Mouse (Mus musculus) heart, embryonic 11.5 days (tissue): ENCODE measurements around the gene Drc3. TPM values are rescaled to one million over a fixed set of nuclear protein-coding genes. Genes with fewer than 3 reads are reported as not detected.
A peak's percentile ranks its signal among the peaks of the same experiment; 100 is the strongest.

Experiments used
- ATAC-seq: fragments of 200-750 bp; cut with Nextera tagmentation; replicated peaks from 2 replicates; pipeline ENCODE4 v1.8.0; 2017; ENCODE audit warnings: moderate library complexity; ENCODE audit not compliant: insufficient number of reproducible peaks, low FRiP score, low TSS enrichment
- H3K27ac ChIP-seq: fragments of 300-500 bp; sonication (generic); 2 replicates; pipeline ENCODE4 v1.5.1; 2014; ENCODE audit warnings: mild to moderate bottlenecking, low read depth, low read length
- H3K27me3 ChIP-seq: fragments of 300-500 bp; sonication (generic); 2 replicates; pipeline ENCODE4 v1.6.1; 2014; ENCODE audit warnings: mild to moderate bottlenecking, low read length, mixed read lengths; ENCODE audit not compliant: control insufficient read depth, insufficient read depth
- H3K36me3 ChIP-seq: fragments of 300-500 bp; sonication (generic); 2 replicates; pipeline ENCODE4 v1.6.1; 2014; ENCODE audit warnings: mild to moderate bottlenecking, low read length, moderate library complexity, mixed read lengths; ENCODE audit not compliant: control insufficient read depth, insufficient read depth
- H3K4me1 ChIP-seq: fragments of 300-500 bp; sonication (generic); 2 replicates; pipeline ENCODE4 v1.6.1; 2014; ENCODE audit warnings: low read length; ENCODE audit not compliant: control insufficient read depth, insufficient read depth
- H3K4me2 ChIP-seq: fragments of 300-500 bp; sonication (generic); 2 replicates; pipeline ENCODE4 v1.6.1; 2014; ENCODE audit warnings: mild to moderate bottlenecking, moderate library complexity
- H3K4me3 ChIP-seq: fragments of 300-500 bp; sonication (generic); 2 replicates; pipeline ENCODE4 v1.5.1; 2014; ENCODE audit warnings: low read depth, low read length
- H3K9ac ChIP-seq: fragments of 300-500 bp; sonication (generic); 2 replicates; pipeline ENCODE4 v1.6.1; 2014; ENCODE audit warnings: mild to moderate bottlenecking, low read depth, low read length, moderate library complexity
- H3K9me3 ChIP-seq: fragments of 300-500 bp; sonication (generic); replicated peaks from 2 replicates; pipeline ENCODE4 v1.6.1; 2016; ENCODE audit warnings: low read length; ENCODE audit not compliant: control insufficient read depth
- WGBS: fragments of 180-500 bp; shearing (Covaris S2); extraction: QIAGEN DNeasy Blood & Tissue Kit; methylation state at CpG from one replicate; pipeline ENCODE4 v1.1.7; 2014; ENCODE audit not compliant: insufficient replicate concordance; 5-methylcytosine and 5-hydroxymethylcytosine counted together
- polyA plus RNA-seq: library from polyadenylated mRNA; unstranded; fragments of >200 nt; fragmentation: Nextera tagmentation; extraction: Ambion mirVana; gene quantifications from 2 replicates; pipeline ENCODE4 v1.2.1, GENCODE M21; 2014

Gene Drc3
- polyA plus RNA-seq, 1 experiment from 2014 or later: 1.9 TPM

- WGBS: under 1% methylated on average over 79 of the region's 81 CpGs
- no peaks in the 10 kb centered on the region for H3K27me3 ChIP-seq
- H3K4me3 ChIP-seq: peak within 1 kb of the TSS; percentile 79
Observed at GRCm38 (mm10) chr11:60416963-60417716, 64.0 kb downstream of the Drc3 start, which contains the start of gene Gid4. Gid4 (plus strand) TSS chr11:60417145.

GRCm38 (mm10) chr11:60417717-60418472 lies 64.8 kb downstream of the Drc3 start, which contains the start of gene Atpaf2:
Atpaf2 (minus strand) TSS chr11:60418457.
- H3K4me3 ChIP-seq: peak within 1 kb of the TSS; percentile 79
- WGBS: under 1% methylated on average over 39 of the region's 39 CpGs
- peak; percentile 49 for ATAC-seq

More at GRCm38 (mm10) chr11:60416963-60417716, 64.0 kb downstream of the Drc3 start, which contains the start of gene Gid4:
- ATAC-seq: peak; percentile 95
- peak within 1 kb of the TSS; percentile 89 for H3K27ac ChIP-seq
- H3K9ac ChIP-seq: peak within 1 kb of the TSS; percentile 95
- H3K4me2 ChIP-seq: peak within 1 kb of the TSS; percentile 86
- no peaks in the 10 kb centered on the region for H3K36me3 ChIP-seq
- no peaks in the 10 kb centered on the region for H3K9me3 ChIP-seq
- peaks cover 21% of the 10 kb centered on the region for H3K4me1 ChIP-seq

GRCm38 (mm10) chr11:60418473-60418803 lies 65.3 kb downstream of the Drc3 start:
- Histone ChIP-seq H3K27me3 (no peaks in the 10 kb centered on the region), H3K27ac (0 out of 2 replicates have a peak overlapping the region, but pooled peaks have one; percentile 89), H3K4me2 (peak overlapping the region; percentile 86), H3K4me3 (peak overlapping the region; percentile 79), H3K4me1 (peaks cover 21% of the 10 kb centered on the region), H3K9me3 (no peaks in the 10 kb centered on the region), H3K36me3 (no peaks in the 10 kb centered on the region), H3K9ac (peak overlapping the region; percentile 95)
- WGBS: 5% methylated on average over 6 of the region's 6 CpGs
- no peak for ATAC-seq

More at GRCm38 (mm10) chr11:60417717-60418472, 64.8 kb downstream of the Drc3 start, which contains the start of gene Atpaf2:
- no peaks in the 10 kb centered on the region for H3K9me3 ChIP-seq
- H3K4me1 ChIP-seq: peaks cover 21% of the 10 kb centered on the region
- peak within 1 kb of the TSS; percentile 89 for H3K27ac ChIP-seq
- peak within 1 kb of the TSS; percentile 86 for H3K4me2 ChIP-seq
- H3K27me3 ChIP-seq: no peaks in the 10 kb centered on the region
- H3K36me3 ChIP-seq: no peaks in the 10 kb centered on the region
- H3K9ac ChIP-seq: peak within 1 kb of the TSS; percentile 95

- Histone ChIP-seq H3K27ac (no peak overlapping the region), H3K27me3 (no peaks in the 10 kb centered on the region), H3K4me2 (no peak overlapping the region), H3K36me3 (no peaks in the 10 kb centered on the region), H3K9me3 (no peaks in the 10 kb centered on the region), H3K4me1 (peaks cover 9% of the 10 kb centered on the region), H3K9ac (no peak overlapping the region), H3K4me3 (no peak overlapping the region)
- WGBS: 67% methylated on average over 5 of the region's 6 CpGs
- no peak for ATAC-seq
Observed at GRCm38 (mm10) chr11:60422046-60422668, 69.0 kb downstream of the Drc3 start.

- Histone ChIP-seq H3K27me3 (no peaks in the 10 kb centered on the region), H3K9me3 (no peaks in the 10 kb centered on the region), H3K9ac (no peak overlapping the region), H3K4me1 (peaks cover 8% of the 10 kb centered on the region), H3K4me2 (no peak overlapping the region), H3K4me3 (no peak overlapping the region), H3K36me3 (no peaks in the 10 kb centered on the region; the same call in 1 of the 2 replicates), H3K27ac (no peak overlapping the region)
- WGBS: 75% methylated on average over 1 of the region's 1 CpGs
- ATAC-seq: no peak
Observed at GRCm38 (mm10) chr11:60423006-60423405, 69.9 kb downstream of the Drc3 start.

- 83% methylated on average over 1 of the region's 1 CpGs for WGBS
- no peak for ATAC-seq
- Histone ChIP-seq H3K27me3 (no peaks in the 10 kb centered on the region), H3K4me3 (no peak overlapping the region), H3K9ac (no peak overlapping the region), H3K4me2 (no peak overlapping the region), H3K4me1 (no peaks in the 10 kb centered on the region), H3K9me3 (no peaks in the 10 kb centered on the region), H3K27ac (no peak overlapping the region), H3K36me3 (no peaks in the 10 kb centered on the region; the same call in 1 of the 2 replicates)
Observed at GRCm38 (mm10) chr11:60426417-60426816, 73.3 kb downstream of the Drc3 start.

GRCm38 (mm10) chr11:60427628-60428027 lies 74.5 kb downstream of the Drc3 start:
- Histone ChIP-seq H3K27ac (no peak overlapping the region), H3K27me3 (no peaks in the 10 kb centered on the region), H3K36me3 (peaks cover 3% of the 10 kb centered on the region), H3K4me1 (no peaks in the 10 kb centered on the region), H3K4me3 (no peak overlapping the region), H3K9ac (no peak overlapping the region), H3K9me3 (no peaks in the 10 kb centered on the region), H3K4me2 (no peak overlapping the region)
- 94% methylated on average over 3 of the region's 3 CpGs for WGBS
- no peak for ATAC-seq

- Histone ChIP-seq H3K4me1 (no peaks in the 10 kb centered on the region), H3K27ac (no peak overlapping the region), H3K27me3 (no peaks in the 10 kb centered on the region), H3K36me3 (peaks cover 11% of the 10 kb centered on the region), H3K9ac (no peak overlapping the region), H3K9me3 (no peaks in the 10 kb centered on the region), H3K4me2 (no peak overlapping the region), H3K4me3 (no peak overlapping the region)
- ATAC-seq: no peak
Observed at GRCm38 (mm10) chr11:60433501-60433900, 80.4 kb downstream of the Drc3 start.
